Mouse (Mus musculus): ENCODE measurements around the gene Adam10.

DNA sequence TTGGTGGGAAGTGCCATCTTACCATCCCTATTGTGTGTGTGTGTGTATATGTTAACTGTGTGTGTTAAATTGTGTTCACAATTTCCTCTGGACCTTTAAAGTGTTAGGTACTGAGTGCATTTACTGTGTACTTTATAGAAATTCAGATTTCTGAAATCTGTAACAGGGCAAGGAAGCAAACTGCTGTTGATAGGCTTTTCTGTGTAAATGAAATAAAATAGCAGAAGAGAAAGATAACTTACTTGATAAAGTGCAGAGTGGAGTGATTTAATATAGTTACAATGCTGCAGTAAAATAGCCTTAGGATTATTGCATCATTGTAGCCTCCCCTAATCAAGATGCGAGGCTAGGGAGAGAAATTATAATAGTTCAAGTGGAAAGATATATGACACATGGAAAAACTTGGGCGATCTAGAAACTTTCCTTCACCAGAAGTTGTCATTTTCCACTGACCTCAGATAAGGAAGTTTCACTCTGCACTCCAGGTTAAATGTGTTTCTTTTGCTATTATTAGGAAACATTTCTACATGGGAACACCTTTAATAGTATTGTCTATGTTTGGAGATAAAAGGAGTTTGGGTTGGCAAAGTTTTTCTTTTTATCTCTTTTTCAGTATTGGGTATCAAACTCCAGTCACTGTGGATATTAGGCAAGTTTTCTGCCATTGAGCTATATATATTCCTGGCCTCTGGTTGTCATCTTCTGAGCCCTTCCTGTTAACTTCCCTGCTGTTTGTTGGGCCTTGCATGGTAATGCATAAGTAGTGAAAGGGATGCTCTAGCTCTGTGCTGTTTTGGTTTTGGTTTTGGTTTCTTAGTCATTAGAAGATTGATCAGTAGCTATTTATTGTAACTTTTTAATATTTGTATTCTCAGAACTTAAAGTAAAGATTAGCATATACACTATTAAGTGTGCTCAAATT, 13.2 kb downstream of the Adam10 start:
- no peak for TF ChIP-seq POLR2A (IDR thresholded peaks at IDR 0.05; ENCODE audit: insufficient read depth, low read depth, low read length)
- TF ChIP-seq CTCF (IDR thresholded peaks at IDR 0.05; ENCODE audit: insufficient read depth, low read depth, low read length) = no peak

Data from olfactory bulb, adult 2 months (tissue).